Mouse (Mus musculus) liver, postnatal 0 days (tissue): ENCODE results near the gene Fam208b. TPM values are rescaled to one million over a fixed set of nuclear protein-coding genes. Genes with fewer than 3 reads are reported as not detected.

Experiments used
- ATAC-seq: fragments of 200-750 bp; cut with Nextera tagmentation; 2 replicates; pipeline ENCODE4 v1.8.0; 2017; ENCODE audit warnings: mild to moderate bottlenecking, moderate library complexity
- DNase-seq: peaks from one replicate; pipeline ENCODE4 v3.0.0-alpha.2; 2016
- H3K27ac ChIP-seq: fragments of 300-500 bp; sonication (generic); 2 replicates; pipeline ENCODE4 v1.5.1; 2014; ENCODE audit warnings: antibody characterized with exemption, moderate library complexity, mild to moderate bottlenecking, low read depth
- H3K27me3 ChIP-seq: fragments of 300-500 bp; sonication (generic); 2 replicates; pipeline ENCODE4 v1.6.1; 2014; ENCODE audit warnings: low read length, control low read depth, mixed read lengths; ENCODE audit not compliant: insufficient read depth
- H3K36me3 ChIP-seq: fragments of 300-500 bp; sonication (generic); replicated peaks from 2 replicates; pipeline ENCODE4 v1.6.1; 2014; ENCODE audit warnings: mild to moderate bottlenecking, control low read depth, low read length, moderate library complexity, mixed read lengths; ENCODE audit not compliant: insufficient read depth
- H3K4me1 ChIP-seq: fragments of 300-500 bp; sonication (generic); 2 replicates; pipeline ENCODE4 v1.6.1; 2014; ENCODE audit warnings: antibody characterized with exemption, mild to moderate bottlenecking, control low read depth; ENCODE audit not compliant: insufficient read depth
- H3K4me2 ChIP-seq: fragments of 300-500 bp; sonication (generic); 2 replicates; pipeline ENCODE4 v1.6.1; 2014; ENCODE audit warnings: low read depth, mild to moderate bottlenecking, low read length, moderate library complexity, mixed read lengths
- H3K4me3 ChIP-seq: fragments of 300-500 bp; sonication (generic); 2 replicates; pipeline ENCODE4 v1.5.1; 2014; ENCODE audit warnings: low read depth, low read length
- H3K9ac ChIP-seq: fragments of 300-500 bp; sonication (generic); replicated peaks from 2 replicates; pipeline ENCODE4 v1.6.1; 2014; ENCODE audit warnings: mild to moderate bottlenecking, moderate library complexity
- H3K9me3 ChIP-seq: fragments of 300-500 bp; sonication (generic); 2 replicates; pipeline ENCODE4 v1.6.1; 2016; ENCODE audit warnings: mild to moderate bottlenecking, control low read depth, low read length, mixed read lengths
- CTCF ChIP-seq: sonication (generic); IDR thresholded peaks from 2 replicates; pipeline ENCODE4 v1.5.1; 2016; ENCODE audit warnings: antibody characterized with exemption, low read depth
- EP300 ChIP-seq: IDR thresholded peaks from 2 replicates; pipeline ENCODE4 v1.6.1; 2016; ENCODE audit warnings: antibody characterized with exemption, low read depth, mild to moderate bottlenecking
- WGBS: fragments of 180-500 bp; shearing (Covaris S2); extraction: QIAGEN DNeasy Blood & Tissue Kit; methylation state at CpG from one replicate; pipeline ENCODE4 v1.1.7; 2014; ENCODE audit not compliant: insufficient replicate concordance; 5-methylcytosine and 5-hydroxymethylcytosine counted together
- polyA plus RNA-seq: library from polyadenylated mRNA; unstranded; fragments of >200 nt; fragmentation: Nextera tagmentation; extraction: Ambion mirVana; gene quantifications from 2 replicates; pipeline ENCODE4 v1.2.1, GENCODE M21; 2015

Gene Fam208b
- 2.8 and 3.0 TPM in 2 replicates for polyA plus RNA-seq

DNA sequence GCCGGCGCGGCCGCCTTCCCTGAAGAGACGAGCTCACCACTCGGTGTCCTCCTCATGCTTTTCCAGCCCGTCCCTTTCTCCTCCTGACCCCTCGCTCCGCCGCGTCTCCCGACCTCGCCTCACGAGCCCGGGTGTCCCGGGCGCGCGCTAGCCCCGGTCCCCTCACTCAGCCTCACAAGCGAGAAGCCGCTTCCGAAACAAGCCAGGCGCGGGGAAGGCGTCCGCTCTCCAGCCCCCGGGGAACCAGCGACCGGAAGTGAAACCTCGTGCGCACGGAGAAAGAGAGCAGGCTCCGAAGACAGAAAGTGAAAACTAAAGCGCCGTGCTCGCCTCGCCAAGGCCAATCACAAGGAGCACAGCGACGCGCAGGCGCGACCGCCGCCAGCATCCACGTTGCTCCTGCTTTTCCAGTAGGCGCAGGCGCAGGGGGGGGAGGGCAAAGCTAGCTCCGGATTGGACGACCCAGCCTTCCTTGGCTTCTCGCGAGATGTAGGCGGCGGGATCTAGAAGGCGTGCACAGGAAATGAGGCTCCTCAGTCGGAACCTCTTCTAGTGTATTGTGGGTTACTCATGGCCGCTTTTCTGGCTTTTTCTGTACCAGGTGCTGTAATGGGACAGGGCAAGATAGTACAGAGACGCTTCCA lies at the start of gene Fam208b:
Gene Fam208b, minus strand, starts transcription at position 314 of the 644 bp plus-strand sequence.
- Histone ChIP-seq H3K4me2 (peak within 1 kb of the TSS; percentile 92), H3K4me1 (0 out of 2 replicates have a peak, but pooled peaks cover 3% of the 10 kb centered on the region), H3K4me3 (peak within 1 kb of the TSS; percentile 96), H3K36me3 (no peaks in the 10 kb centered on the region), H3K27me3 (no peaks in the 10 kb centered on the region), H3K9me3 (no peaks in the 10 kb centered on the region), H3K27ac (peak within 1 kb of the TSS; percentile 99), H3K9ac (peak within 1 kb of the TSS; percentile 98)
- TF ChIP-seq EP300 (peak; percentile 87), CTCF (no peak)
- DNase-seq = peak; percentile 99
- under 1% methylated on average over 58 of the region's 58 CpGs for WGBS
- ATAC-seq = peak; percentile 100

DNA sequence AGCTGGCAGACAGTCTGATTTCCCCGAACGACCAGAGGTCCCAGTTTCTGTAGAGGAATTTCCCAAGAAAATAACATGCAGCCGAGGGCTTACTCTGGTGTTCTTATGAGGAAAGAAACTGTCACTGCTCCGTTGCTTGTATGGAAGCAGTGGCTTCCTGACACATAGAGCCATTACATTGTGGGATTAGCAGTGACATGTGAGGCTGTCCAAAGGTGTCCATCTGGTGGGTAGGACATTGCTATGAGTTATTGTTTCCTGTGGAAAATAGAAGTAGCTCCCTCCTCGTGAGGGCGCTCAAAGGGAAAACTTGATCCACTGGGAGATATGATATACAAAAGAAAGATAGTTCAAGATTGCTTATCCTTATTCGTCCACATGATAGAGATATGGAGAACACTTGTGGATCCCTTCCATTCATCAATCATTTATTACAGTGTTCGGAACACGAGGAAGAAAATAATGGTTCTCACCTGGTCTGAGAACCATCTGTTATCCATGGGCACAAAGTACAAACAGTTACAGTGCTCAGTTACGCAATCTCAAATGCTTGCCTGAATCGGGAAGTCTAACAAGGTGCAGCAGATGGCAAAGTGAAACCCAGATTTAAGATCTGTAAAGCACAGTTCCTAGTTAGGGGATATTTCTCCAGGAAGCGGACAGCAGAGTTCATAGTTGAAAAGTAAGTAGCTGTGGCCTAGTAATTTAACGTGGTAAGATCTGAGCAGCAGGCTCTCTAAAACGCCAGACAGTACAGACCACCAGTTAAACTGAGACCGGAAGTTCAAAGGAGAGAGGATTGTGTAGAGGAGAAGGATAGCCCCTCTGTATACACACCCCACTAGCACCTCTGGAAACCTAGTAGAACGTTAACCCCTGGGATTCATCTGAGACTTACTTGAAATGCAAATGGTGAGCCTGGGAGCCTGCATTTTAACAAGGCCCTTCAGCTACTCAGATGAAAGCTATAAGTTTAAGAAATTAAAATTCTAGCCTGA lies 48.6 kb upstream of the Fam208b start:
- Histone ChIP-seq H3K9ac (no peak overlapping the region), H3K36me3 (no peaks in the 10 kb centered on the region), H3K9me3 (no peaks in the 10 kb centered on the region), H3K27me3 (no peaks in the 10 kb centered on the region), H3K4me1 (no peaks in the 10 kb centered on the region), H3K4me3 (no peak overlapping the region), H3K27ac (no peak overlapping the region), H3K4me2 (no peak overlapping the region)
- TF ChIP-seq EP300 (no peak), CTCF (no peak)
- 50% methylated on average over 16 of the region's 16 CpGs for WGBS
- ATAC-seq (peak; percentile 49; the same call in 1 of the 2 replicates), DNase-seq (no peak)

DNA sequence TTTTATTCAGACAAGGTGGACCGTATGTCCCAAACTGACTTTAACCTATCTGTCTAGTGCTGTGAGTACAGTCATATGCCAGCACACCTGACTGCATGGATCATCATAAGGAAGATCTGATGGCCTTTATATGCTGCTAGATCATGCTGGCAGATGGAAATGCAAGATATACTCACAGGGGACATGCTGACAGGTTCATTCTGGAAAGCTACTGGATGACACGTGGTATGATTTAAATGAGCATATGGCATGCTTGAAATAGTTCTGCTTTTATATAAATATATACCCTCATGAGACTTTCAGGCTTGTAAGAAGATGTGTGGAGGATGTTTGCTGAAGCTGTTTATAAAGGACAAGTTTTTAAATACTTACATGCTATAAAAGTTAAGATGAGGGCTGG lies 43.5 kb upstream of the Fam208b start:
- no peak overlapping the region for H3K4me3 ChIP-seq
- H3K4me2 ChIP-seq = no peak overlapping the region
- DNase-seq = no peak
- 73% methylated on average over 2 of the region's 2 CpGs for WGBS
- no peaks in the 10 kb centered on the region for H3K4me1 ChIP-seq
- TF ChIP-seq EP300 = no peak
- TF ChIP-seq CTCF = no peak
- H3K9ac ChIP-seq = no peak overlapping the region
- no peaks in the 10 kb centered on the region for H3K27me3 ChIP-seq
- no peak overlapping the region for H3K27ac ChIP-seq
- no peaks in the 10 kb centered on the region for H3K9me3 ChIP-seq
- no peak for ATAC-seq
- no peaks in the 10 kb centered on the region; the same call in 1 of the 2 replicates for H3K36me3 ChIP-seq

DNA sequence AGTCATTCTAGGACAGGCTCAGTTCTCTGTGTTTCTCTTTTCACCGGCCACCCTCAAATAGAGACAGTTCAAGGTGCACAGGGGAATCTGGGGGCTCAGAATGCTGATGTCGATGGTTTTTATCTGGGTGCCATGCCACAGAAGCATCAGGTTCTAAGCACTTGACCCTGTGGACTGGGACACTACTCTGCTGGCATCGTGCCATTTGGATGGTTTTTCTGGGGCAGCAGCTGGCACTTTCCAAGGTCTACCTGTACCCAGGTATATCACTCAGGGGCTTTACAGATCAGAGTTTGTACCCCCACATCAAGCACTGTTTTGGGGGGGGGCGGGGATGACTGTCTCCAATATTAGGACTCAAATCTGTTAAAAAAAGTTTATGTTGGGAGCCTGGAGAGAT lies 39.7 kb upstream of the Fam208b start:
- ATAC-seq (no peak), DNase-seq (no peak)
- Histone ChIP-seq H3K4me2 (no peak overlapping the region), H3K36me3 (peaks cover 2% of the 10 kb centered on the region; the same call in 1 of the 2 replicates), H3K9me3 (no peaks in the 10 kb centered on the region), H3K4me3 (no peak overlapping the region), H3K27me3 (no peaks in the 10 kb centered on the region), H3K27ac (no peak overlapping the region), H3K4me1 (no peaks in the 10 kb centered on the region), H3K9ac (no peak overlapping the region)
- WGBS = 70% methylated on average over 4 of the region's 4 CpGs
- TF ChIP-seq CTCF (no peak), EP300 (no peak)

DNA sequence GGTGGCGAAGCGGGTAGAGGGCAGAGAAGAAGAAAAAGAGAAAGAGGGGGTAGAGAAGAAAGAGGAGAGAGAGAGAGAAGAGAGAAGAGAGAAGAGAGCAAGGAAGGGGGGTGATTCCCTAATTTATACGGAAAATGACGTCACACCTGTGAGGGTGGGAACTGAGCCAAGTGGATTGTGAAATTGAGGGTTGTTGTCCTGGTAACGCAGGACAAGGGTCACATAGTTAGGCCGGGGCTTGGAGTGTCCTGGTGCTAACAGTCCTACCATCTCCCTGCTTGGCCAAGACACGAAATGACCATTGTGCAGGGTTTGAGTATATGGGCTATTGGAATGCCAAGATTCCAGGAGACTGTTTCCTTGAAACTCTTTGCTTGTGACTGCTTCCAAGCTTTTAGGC lies 35.7 kb upstream of the Fam208b start:
- H3K27me3 ChIP-seq = no peaks in the 10 kb centered on the region
- 0 out of 2 replicates have a peak, but pooled peaks cover 3% of the 10 kb centered on the region for H3K4me1 ChIP-seq
- DNase-seq (peak; percentile 76), ATAC-seq (peak; percentile 73)
- 67% methylated on average over 7 of the region's 7 CpGs for WGBS
- H3K27ac ChIP-seq = peak overlapping the region; percentile 83
- no peak overlapping the region for H3K9ac ChIP-seq
- H3K36me3 ChIP-seq = peaks cover 2% of the 10 kb centered on the region; the same call in 1 of the 2 replicates
- peak overlapping the region; percentile 36; the same call in 1 of the 2 replicates for H3K4me2 ChIP-seq
- H3K9me3 ChIP-seq = no peaks in the 10 kb centered on the region
- TF ChIP-seq EP300 (no peak), CTCF (no peak)
- H3K4me3 ChIP-seq = no peak overlapping the region

DNA sequence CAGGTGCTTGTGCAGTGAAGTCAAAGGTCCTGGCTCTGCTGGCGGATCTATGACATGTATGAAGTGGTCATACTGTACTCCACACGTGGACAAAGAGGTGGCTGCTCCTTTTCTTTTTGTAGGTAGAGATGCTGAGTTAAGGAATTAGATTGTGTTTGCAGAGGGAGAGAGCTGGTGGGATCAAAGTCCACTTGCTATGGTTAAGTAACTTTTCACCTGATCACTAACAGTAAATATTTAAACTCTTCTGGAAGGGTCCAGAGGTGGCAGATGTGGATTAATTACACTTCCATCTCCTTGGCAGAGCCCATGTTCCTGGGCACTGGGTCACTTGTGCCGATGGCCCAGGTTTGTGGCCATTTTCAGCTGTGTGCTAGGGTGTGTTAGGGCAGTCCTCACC lies 35.0 kb upstream of the Fam208b start:
- DNase-seq (no peak), ATAC-seq (peak; percentile 66)
- Histone ChIP-seq H3K4me2 (peak overlapping the region; percentile 36), H3K4me3 (no peak overlapping the region), H3K27me3 (no peaks in the 10 kb centered on the region), H3K36me3 (peaks cover 2% of the 10 kb centered on the region; the same call in 1 of the 2 replicates), H3K9me3 (no peaks in the 10 kb centered on the region), H3K27ac (peak overlapping the region; percentile 83), H3K9ac (no peak overlapping the region), H3K4me1 (0 out of 2 replicates have a peak, but pooled peaks cover 3% of the 10 kb centered on the region)
- TF ChIP-seq EP300 (peak; percentile 40; the same call in 1 of the 2 replicates), CTCF (no peak)
- 51% methylated on average over 3 of the region's 3 CpGs for WGBS
